Mouse (Mus musculus): ENCODE results near the gene Ncoa4.
"Not testable (repeated sequence)": the region's sequence is repeated elsewhere in the genome, so short reads cannot be mapped to it uniquely, and the experiment has no call there.

Ncoa4 gene

GRCm38 (mm10) chr14:32134293-32134692 lies 25.4 kb upstream of the Ncoa4 start:
- TF ChIP-seq CTCF (conservative IDR thresholded peaks at IDR 0.05; ENCODE audit: low read length), result no peak
- no peak for TF ChIP-seq NANOG (IDR thresholded peaks at IDR 0.05; ENCODE audit: borderline replicate concordance, low read length)
- no peak for TF ChIP-seq POU5F1 (IDR thresholded peaks at IDR 0.05; ENCODE audit: borderline replicate concordance, low read length)
- Histone ChIP-seq H3K36me3 (ENCODE audit: insufficient read depth, low read length) (no peaks in the 10 kb centered on the region), H3K27me3 (ENCODE audit: insufficient read depth, low read length) (no peaks in the 10 kb centered on the region), H3K9me3 (ENCODE audit: low read length) (no peaks in the 10 kb centered on the region), H3K4me1 (replicated peaks; ENCODE audit: low read depth, low read length) (peaks cover 43% of the 10 kb centered on the region), H3K4me3 (replicated peaks; ENCODE audit: low read length) (0 out of 2 replicates have a peak overlapping the region, but pooled peaks have one; percentile 17)

GRCm38 (mm10) chr14:32136467-32136866 lies 23.2 kb upstream of the Ncoa4 start:
- peaks cover 57% of the 10 kb centered on the region for H3K4me1 ChIP-seq (replicated peaks; ENCODE audit: low read depth, low read length)
- H3K4me3 ChIP-seq (replicated peaks; ENCODE audit: low read length); H3K36me3 ChIP-seq (ENCODE audit: insufficient read depth, low read length); H3K9me3 ChIP-seq (ENCODE audit: low read length); H3K27me3 ChIP-seq (ENCODE audit: insufficient read depth, low read length): not testable (repeated sequence)

DNA sequence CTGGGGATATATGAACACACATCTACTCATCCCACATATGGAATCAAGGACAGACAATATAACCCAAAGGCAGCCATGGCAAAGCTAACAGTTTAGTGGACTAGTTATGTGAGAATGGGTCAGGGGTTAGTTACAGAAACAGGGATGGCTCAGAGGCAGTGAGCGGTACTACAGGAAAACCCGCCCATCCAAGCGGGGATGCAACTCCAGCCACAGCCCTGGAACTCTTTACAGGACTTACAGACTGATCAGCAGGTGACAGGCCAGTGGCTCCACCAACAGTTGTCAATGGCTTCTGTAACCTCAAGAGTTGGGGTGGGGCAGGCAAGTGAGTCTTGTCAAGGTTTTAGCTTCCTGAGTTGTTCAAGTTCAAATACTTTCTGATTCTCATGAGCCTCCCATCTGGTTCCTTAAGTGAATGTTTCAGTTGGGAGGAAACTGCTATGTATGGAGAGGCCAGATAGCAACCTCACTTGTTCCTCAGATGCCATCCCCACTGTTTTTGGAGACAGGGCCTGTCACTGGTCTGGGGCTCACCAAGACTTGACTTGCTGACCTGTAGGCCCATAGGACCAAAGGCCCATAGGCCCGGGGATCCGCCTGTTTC lies 19.2 kb upstream of the Ncoa4 start:
- Histone ChIP-seq H3K4me1 (replicated peaks; ENCODE audit: low read depth, low read length) (peaks cover 42% of the 10 kb centered on the region), H3K9me3 (ENCODE audit: low read length) (no peaks in the 10 kb centered on the region), H3K4me3 (replicated peaks; ENCODE audit: low read length) (no peak overlapping the region), H3K36me3 (ENCODE audit: insufficient read depth, low read length) (no peaks in the 10 kb centered on the region), H3K27me3 (ENCODE audit: insufficient read depth, low read length) (no peaks in the 10 kb centered on the region)
- TF ChIP-seq CTCF (conservative IDR thresholded peaks at IDR 0.05; ENCODE audit: low read length) (peak; percentile 24; the same call in 1 of the 2 replicates), POU5F1 (IDR thresholded peaks at IDR 0.05; ENCODE audit: borderline replicate concordance, low read length) (no peak), NANOG (IDR thresholded peaks at IDR 0.05; ENCODE audit: borderline replicate concordance, low read length) (no peak)

DNA sequence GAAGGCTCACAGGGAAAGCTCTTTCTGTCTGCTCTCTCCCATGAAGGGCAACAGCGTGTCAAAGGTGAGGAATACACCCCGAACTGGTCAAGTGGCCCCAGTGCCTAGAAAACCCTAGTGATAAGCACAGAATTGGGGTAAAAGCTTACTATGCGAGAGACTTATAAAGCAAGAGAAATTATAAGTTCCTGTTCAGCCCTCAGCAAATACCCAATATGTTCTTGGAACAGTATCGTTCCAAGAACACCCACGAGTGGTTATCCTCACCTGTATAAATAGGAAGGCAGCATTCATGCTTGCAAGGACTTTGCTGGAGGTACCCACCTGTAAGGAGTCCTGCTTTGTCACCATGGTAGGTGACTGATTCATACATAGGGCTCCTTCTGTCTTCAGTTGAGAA lies 17.9 kb upstream of the Ncoa4 start, which contains the start of gene Msmb:
Gene Msmb (plus strand): TSS at position 301 of the 400 bp plus-strand sequence.
- Histone ChIP-seq H3K27me3 (ENCODE audit: insufficient read depth, low read length) (no peaks in the 10 kb centered on the region), H3K36me3 (ENCODE audit: insufficient read depth, low read length) (no peaks in the 10 kb centered on the region), H3K4me1 (replicated peaks; ENCODE audit: low read depth, low read length) (peaks cover 29% of the 10 kb centered on the region), H3K9me3 (ENCODE audit: low read length) (no peaks in the 10 kb centered on the region), H3K4me3 (replicated peaks; ENCODE audit: low read length) (no peak within 1 kb of the TSS)
- TF ChIP-seq CTCF (conservative IDR thresholded peaks at IDR 0.05; ENCODE audit: low read length) (no peak), NANOG (IDR thresholded peaks at IDR 0.05; ENCODE audit: borderline replicate concordance, low read length) (no peak), POU5F1 (IDR thresholded peaks at IDR 0.05; ENCODE audit: borderline replicate concordance, low read length) (no peak)

- TF ChIP-seq POU5F1 (IDR thresholded peaks at IDR 0.05; ENCODE audit: borderline replicate concordance, low read length) (no peak), CTCF (conservative IDR thresholded peaks at IDR 0.05; ENCODE audit: low read length) (no peak), NANOG (IDR thresholded peaks at IDR 0.05; ENCODE audit: borderline replicate concordance, low read length) (no peak)
- H3K4me3 ChIP-seq (replicated peaks; ENCODE audit: low read length), result no peak overlapping the region
- no peaks in the 10 kb centered on the region for H3K27me3 ChIP-seq (ENCODE audit: insufficient read depth, low read length)
- no peaks in the 10 kb centered on the region for H3K9me3 ChIP-seq (ENCODE audit: low read length)
- H3K4me1 ChIP-seq (replicated peaks; ENCODE audit: low read depth, low read length), result peaks cover 23% of the 10 kb centered on the region
- H3K36me3 ChIP-seq (ENCODE audit: insufficient read depth, low read length), result no peaks in the 10 kb centered on the region
Measured at GRCm38 (mm10) chr14:32144734-32145133, 14.9 kb upstream of the Ncoa4 start.

GRCm38 (mm10) chr14:32145401-32145800 lies 14.3 kb upstream of the Ncoa4 start:
- Histone ChIP-seq H3K27me3 (ENCODE audit: insufficient read depth, low read length) (no peaks in the 10 kb centered on the region), H3K9me3 (ENCODE audit: low read length) (no peaks in the 10 kb centered on the region), H3K4me3 (replicated peaks; ENCODE audit: low read length) (no peak overlapping the region), H3K4me1 (replicated peaks; ENCODE audit: low read depth, low read length) (peaks cover 20% of the 10 kb centered on the region), H3K36me3 (ENCODE audit: insufficient read depth, low read length) (no peaks in the 10 kb centered on the region)
- no peak for TF ChIP-seq POU5F1 (IDR thresholded peaks at IDR 0.05; ENCODE audit: borderline replicate concordance, low read length)
- no peak for TF ChIP-seq CTCF (conservative IDR thresholded peaks at IDR 0.05; ENCODE audit: low read length)
- no peak for TF ChIP-seq NANOG (IDR thresholded peaks at IDR 0.05; ENCODE audit: borderline replicate concordance, low read length)

GRCm38 (mm10) chr14:32145809-32146511 lies 13.7 kb upstream of the Ncoa4 start:
- Histone ChIP-seq H3K4me3 (replicated peaks; ENCODE audit: low read length) (no peak overlapping the region), H3K36me3 (ENCODE audit: insufficient read depth, low read length) (no peaks in the 10 kb centered on the region), H3K27me3 (ENCODE audit: insufficient read depth, low read length) (no peaks in the 10 kb centered on the region), H3K9me3 (ENCODE audit: low read length) (no peaks in the 10 kb centered on the region), H3K4me1 (replicated peaks; ENCODE audit: low read depth, low read length) (peaks cover 14% of the 10 kb centered on the region)
- no peak for TF ChIP-seq NANOG (IDR thresholded peaks at IDR 0.05; ENCODE audit: borderline replicate concordance, low read length)
- TF ChIP-seq POU5F1 (IDR thresholded peaks at IDR 0.05; ENCODE audit: borderline replicate concordance, low read length), result no peak
- no peak for TF ChIP-seq CTCF (conservative IDR thresholded peaks at IDR 0.05; ENCODE audit: low read length)

- TF ChIP-seq NANOG (IDR thresholded peaks at IDR 0.05; ENCODE audit: borderline replicate concordance, low read length), result no peak
- Histone ChIP-seq H3K4me3 (replicated peaks; ENCODE audit: low read length) (no peak overlapping the region), H3K36me3 (ENCODE audit: insufficient read depth, low read length) (no peaks in the 10 kb centered on the region), H3K27me3 (ENCODE audit: insufficient read depth, low read length) (no peaks in the 10 kb centered on the region), H3K4me1 (replicated peaks; ENCODE audit: low read depth, low read length) (peaks cover 8% of the 10 kb centered on the region), H3K9me3 (ENCODE audit: low read length) (no peaks in the 10 kb centered on the region)
Measured at GRCm38 (mm10) chr14:32146578-32146977, 13.1 kb upstream of the Ncoa4 start.

- Histone ChIP-seq H3K4me1 (replicated peaks; ENCODE audit: low read depth, low read length) (0 out of 2 replicates have a peak, but pooled peaks cover 3% of the 10 kb centered on the region), H3K27me3 (ENCODE audit: insufficient read depth, low read length) (no peaks in the 10 kb centered on the region), H3K4me3 (replicated peaks; ENCODE audit: low read length) (no peak overlapping the region), H3K9me3 (ENCODE audit: low read length) (no peaks in the 10 kb centered on the region), H3K36me3 (ENCODE audit: insufficient read depth, low read length) (no peaks in the 10 kb centered on the region)
- TF ChIP-seq CTCF (conservative IDR thresholded peaks at IDR 0.05; ENCODE audit: low read length) (no peak), POU5F1 (IDR thresholded peaks at IDR 0.05; ENCODE audit: borderline replicate concordance, low read length) (no peak), NANOG (IDR thresholded peaks at IDR 0.05; ENCODE audit: borderline replicate concordance, low read length) (no peak)
Measured at GRCm38 (mm10) chr14:32150872-32151271, 8.8 kb upstream of the Ncoa4 start.

Data from E14TG2a.4 (cell line).